Mouse (Mus musculus): ENCODE results near the gene Pex3. TPM values are rescaled to one million over a fixed set of nuclear protein-coding genes. Genes with fewer than 3 reads are reported as not detected.

Pex3 gene
- polyA plus RNA-seq, 1 experiment from 2014 or later = 22.9 TPM

GRCm38 (mm10) chr10:13479341-13479740 is 73.6 kb downstream of the Pex3 start:
- H3K36me3 ChIP-seq (ENCODE audit: poor library complexity, severe bottlenecking) = no peaks in the 10 kb centered on the region
- H3K9ac ChIP-seq = no peak overlapping the region
- H3K9me3 ChIP-seq (replicated peaks) = no peaks in the 10 kb centered on the region
- peaks cover 16% of the 10 kb centered on the region for H3K27me3 ChIP-seq
- no peak overlapping the region for H3K4me3 ChIP-seq
- peaks cover 5% of the 10 kb centered on the region for H3K4me1 ChIP-seq
- no peak overlapping the region for H3K27ac ChIP-seq
- 88% methylated on average over 6 of the region's 6 CpGs for WGBS
- ATAC-seq = no peak
- H3K4me2 ChIP-seq = no peak overlapping the region

- Histone ChIP-seq H3K4me1 (peaks cover 15% of the 10 kb centered on the region), H3K27me3 (peaks cover 38% of the 10 kb centered on the region), H3K36me3 (ENCODE audit: poor library complexity, severe bottlenecking) (no peaks in the 10 kb centered on the region), H3K9ac (no peak overlapping the region), H3K4me3 (no peak overlapping the region), H3K27ac (no peak overlapping the region), H3K4me2 (0 out of 2 replicates have a peak overlapping the region, but pooled peaks have one; percentile 100), H3K9me3 (replicated peaks) (no peaks in the 10 kb centered on the region)
- ATAC-seq = no peak
- WGBS = 35% methylated on average over 7 of the region's 7 CpGs
Measured at GRCm38 (mm10) chr10:13475121-13475520, 77.8 kb downstream of the Pex3 start.

- Histone ChIP-seq H3K9ac (peak overlapping the region; percentile 74), H3K9me3 (replicated peaks) (no peaks in the 10 kb centered on the region), H3K4me2 (peak overlapping the region; percentile 100), H3K27ac (no peak overlapping the region), H3K4me3 (peak overlapping the region; percentile 61), H3K27me3 (peaks cover 38% of the 10 kb centered on the region), H3K36me3 (ENCODE audit: poor library complexity, severe bottlenecking) (no peaks in the 10 kb centered on the region), H3K4me1 (peaks cover 15% of the 10 kb centered on the region)
- no peak for ATAC-seq
- WGBS = 6% methylated on average over 10 of the region's 10 CpGs
Measured at GRCm38 (mm10) chr10:13474568-13474955, 78.4 kb downstream of the Pex3 start.

Other genes with a start within 250 kb of the Pex3 start
- gene Phactr2, start 78.7 kb downstream of the Pex3 start, polyA plus RNA-seq (2015; fragmentation: Nextera tagmentation; extraction: Ambion mirVana) = 8.5 and 8.6 TPM in 2 replicates
- 16.8 and 18.2 TPM in 2 replicates for gene Fuca2, start 53.6 kb downstream of the Pex3 start, polyA plus RNA-seq (2015; fragmentation: Nextera tagmentation; extraction: Ambion mirVana)
- gene Adat2, start 248 bp downstream of the Pex3 start, polyA plus RNA-seq (2015; fragmentation: Nextera tagmentation; extraction: Ambion mirVana) = 3.0 TPM in 2 replicates

Measured in forebrain, embryonic 13.5 days (tissue).